Mouse (Mus musculus) layer of hippocampus, postnatal 14 days (tissue): Measurements from ENCODE around the gene Gpc6. TPM values are rescaled to one million over a fixed set of nuclear protein-coding genes. Genes with fewer than 3 reads are reported as not detected.

ENCODE experiments used
- DNase-seq, 2 experiments: peaks; one replicate each; pipeline ENCODE4 v3.0.0; 2021 to 2022; ENCODE audit warnings: low spot score in 2 of 2, mixed read lengths in 1 of 2
- microRNA-seq, 2 experiments: library from miRNA; unstranded; fragments of <30 nt; microRNA quantifications; one replicate each; pipeline ENCODE4 v1.2.0; 2021
- total RNA-seq, 2 experiments: library from RNA; stranded (reverse); gene quantifications; 2 replicates each; pipeline ENCODE4 v1.2.3; 2021

Gene Gpc6
- total RNA-seq, 2 experiments from 2014 or later = 13.6 to 14.7 TPM

DNA sequence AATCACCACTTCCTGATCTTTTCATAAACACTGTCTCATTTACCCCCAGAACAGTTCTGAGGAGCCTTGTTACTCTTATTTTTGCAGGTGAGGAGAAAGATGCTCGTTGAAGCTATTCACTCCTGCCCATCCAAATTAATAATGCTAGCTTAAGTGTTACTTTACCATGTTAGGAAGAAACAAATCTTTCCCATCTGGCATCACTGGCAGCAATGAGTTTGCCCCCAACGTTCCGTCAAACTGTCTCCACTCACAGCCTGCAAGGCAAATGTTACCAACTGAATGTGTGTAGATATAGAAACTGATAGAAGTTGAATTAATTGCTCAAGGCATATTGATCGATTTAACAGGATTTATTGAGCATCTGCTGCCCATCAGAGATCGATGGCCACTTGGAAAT, 1047.5 kb downstream of the Gpc6 start:
- peak in 1 of 2 experiments; percentile 55 for DNase-seq

DNA sequence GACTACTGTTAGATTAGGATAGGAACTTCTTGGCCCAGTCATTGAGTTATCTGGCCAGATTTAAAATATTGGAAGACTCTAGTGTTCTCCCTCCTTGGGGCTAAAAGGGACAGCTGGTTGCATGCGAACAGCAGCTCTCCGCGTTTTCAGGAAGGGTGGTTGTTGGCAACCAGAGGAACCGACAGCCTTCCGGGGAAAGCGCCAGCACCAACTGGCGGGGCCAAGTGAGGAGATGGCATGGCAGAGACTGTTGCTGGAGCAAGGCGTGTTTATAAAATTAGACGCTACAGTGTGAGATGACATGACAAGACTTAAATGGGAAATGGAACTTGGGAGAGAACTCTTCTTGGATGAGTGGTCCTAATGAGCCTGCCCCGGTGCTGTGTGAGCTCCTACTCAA, 1056.4 kb downstream of the Gpc6 start:
- peak; percentile 68 to 85 for DNase-seq

DNA sequence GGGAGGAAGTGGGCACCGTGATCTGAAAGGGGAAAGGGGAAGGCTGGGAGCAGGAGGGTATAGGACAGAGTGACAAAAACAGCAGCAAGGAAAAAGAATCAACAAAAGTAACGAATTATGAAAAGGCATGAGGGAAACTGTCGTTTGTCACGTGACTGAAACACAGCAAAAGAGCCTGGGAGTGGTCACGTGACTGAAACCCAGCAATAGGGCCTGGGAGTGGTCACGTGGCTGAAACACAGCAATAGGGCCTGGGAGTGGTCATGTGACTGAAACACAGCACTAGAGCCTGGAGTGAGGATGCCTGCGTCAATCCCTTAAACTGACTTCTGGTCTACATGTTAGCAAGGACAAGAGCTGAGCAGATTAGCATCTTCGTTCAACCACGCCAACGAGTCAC, 1063.3 kb downstream of the Gpc6 start:
- no peak for DNase-seq

DNA sequence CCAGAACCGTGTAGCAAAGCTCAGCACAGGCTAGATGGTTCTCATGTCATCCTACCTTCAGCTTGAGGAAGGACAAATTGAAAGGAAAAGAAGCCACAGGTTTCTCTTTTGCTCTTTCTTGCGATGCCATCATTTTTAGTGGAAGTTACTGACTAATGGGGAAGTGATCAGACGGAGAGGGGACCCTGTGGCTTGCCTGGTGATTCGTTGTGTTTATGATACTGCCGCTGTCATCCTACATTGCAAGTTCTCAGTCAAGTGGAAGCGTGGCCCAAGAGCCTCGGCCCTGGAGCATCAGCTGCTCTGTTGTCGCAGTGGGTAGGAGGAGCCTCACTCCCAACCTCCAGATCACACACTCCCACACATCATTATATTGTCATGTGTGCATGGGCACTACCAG, 1065.1 kb downstream of the Gpc6 start:
- DNase-seq = no peak

DNA sequence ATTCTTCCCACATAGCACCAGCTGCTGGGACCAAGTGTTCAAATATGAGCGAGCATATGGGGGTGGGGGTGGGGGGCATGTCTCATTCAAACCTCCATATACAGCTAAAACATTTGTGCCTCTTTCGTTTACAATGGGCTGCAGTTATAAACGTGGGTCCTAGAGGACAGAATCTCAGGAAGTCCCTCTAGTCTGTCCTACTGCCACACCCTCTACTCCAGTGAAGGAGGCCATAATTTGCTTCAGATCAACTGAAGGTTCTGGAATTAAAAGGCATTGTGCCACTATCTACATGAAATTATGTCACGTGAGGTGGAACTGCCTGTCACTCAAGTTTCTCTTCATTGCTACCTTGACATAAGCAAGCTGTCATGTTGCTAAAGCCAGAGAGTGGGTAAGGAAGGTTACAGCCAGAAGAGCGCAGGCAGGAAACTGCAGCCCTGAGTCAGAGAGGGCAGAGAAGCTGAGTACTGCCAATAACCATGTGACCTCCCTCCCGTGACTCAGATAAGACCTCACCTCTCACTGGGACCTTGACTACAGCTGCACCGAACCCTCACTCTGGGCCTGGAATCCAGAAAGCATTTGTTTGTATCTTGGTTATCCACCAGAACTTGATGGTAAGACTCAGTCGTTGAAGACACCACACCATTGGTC, 1067.6 kb downstream of the Gpc6 start:
- no peak for DNase-seq

DNA sequence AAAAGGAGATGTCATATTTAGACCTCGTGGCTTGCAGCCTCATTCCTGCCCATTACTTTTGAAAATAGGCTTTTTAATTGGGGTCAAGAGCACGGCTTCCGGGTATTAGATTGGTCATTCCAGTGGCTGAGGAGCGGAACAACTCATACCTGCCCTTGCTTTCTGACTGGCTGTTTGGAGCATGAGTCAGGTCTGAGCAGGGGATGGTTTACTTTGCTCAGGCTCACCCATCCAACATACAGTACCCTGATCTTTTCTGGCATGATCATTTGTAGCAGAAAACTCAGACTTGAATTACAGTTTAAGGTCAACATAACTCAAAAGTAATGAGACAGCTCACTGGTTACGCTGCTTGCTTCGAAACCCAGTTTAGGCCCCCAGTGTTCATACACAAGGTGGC, 1068.7 kb downstream of the Gpc6 start:
- DNase-seq = no peak

DNA sequence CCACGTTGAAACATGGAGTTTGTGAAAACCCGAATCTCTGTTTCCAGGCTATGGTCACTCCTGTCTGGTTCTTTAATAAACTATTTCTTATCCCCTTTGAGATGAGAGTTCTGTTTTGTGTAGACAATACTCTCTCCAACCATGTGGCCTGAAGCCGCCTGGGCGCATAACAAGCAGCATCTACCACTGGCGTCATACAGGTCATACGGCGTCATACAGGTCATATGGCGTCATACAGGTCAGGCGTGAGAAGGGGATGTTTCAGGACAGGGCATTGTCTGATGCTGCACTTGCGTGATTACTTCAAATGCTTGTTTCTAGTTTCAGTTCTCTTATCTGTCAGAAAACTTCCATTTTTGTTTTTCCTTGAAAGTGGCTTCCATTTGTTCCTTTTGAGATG, 1079.3 kb downstream of the Gpc6 start:
- no peak for DNase-seq

DNA sequence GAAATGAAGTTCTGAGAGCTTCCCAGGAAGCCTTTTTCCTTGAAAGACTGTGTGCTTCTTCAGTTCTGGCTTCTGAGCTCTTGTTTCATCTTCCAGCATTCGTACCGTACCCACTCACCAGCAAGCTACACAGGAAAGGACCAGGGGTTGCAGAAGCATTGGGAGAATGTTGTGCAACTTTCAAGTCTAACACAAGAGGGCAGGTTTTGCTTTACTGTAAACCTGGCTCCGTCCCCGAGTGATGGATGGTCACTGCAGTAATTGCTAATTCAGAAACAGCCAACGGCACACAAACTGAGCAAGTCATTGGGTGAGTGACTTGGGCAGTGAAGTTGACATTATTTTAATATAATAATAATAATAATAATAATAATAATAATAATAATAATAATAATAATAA, 1080.6 kb downstream of the Gpc6 start:
- peak; percentile 35 to 73 for DNase-seq

DNA sequence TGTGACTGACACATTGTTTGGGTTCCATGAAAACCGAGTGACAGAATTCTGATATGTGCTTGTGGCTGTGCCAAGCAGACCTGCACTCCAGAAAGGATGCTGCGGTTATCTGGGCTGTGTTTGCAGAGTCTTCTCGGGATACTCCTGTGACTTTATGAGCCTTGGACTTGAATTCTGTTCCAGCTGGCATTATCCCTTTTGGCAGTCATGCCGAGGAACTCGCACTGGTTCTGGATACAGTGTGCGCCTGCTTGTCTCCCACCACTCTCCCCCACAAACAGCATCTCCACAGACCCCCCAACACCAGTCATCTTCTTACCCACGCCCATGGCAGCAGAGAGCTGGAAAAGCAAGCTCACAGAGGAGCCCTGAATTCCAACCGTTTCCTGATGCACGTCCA, 1084.4 kb downstream of the Gpc6 start:
- no peak for DNase-seq

DNA sequence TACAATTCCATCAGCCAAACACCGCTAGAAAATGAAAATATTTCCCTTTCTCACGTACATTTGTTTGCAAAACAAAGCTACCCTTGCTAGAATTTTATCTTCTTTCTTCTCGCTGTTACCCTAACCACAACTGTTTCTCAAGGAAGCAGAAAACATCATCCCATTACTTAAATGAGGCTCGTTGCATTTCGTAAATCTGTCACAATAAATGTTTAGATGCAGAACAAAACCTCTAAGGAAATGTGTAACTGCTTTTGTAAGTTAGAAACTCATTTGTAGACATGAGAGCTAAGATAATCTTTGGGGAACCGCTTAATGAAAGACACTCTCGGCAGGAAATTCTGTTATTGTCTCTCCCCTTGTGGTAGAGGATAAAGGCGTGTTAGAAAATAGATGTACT, 1088.1 kb downstream of the Gpc6 start:
- DNase-seq = no peak

DNA sequence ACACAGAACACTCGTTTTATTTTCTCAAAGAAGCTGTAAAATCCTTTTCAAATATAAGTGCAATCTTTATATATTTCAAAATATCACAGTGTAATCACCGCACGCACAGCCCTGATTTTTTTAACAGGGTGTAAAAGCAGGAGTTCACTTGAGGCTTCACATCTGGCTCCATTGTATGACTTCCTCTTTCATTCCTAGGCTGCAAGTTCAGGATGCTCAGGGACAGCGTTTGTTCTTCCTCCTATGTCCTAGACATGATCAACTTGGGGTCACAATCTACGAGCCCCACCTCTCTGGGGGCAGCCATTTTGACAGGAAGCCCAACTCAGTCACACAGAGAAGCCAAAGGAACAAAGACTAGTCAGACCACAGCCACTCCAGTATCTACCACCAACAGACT, 1094.2 kb downstream of the Gpc6 start:
- DNase-seq = no peak

DNA sequence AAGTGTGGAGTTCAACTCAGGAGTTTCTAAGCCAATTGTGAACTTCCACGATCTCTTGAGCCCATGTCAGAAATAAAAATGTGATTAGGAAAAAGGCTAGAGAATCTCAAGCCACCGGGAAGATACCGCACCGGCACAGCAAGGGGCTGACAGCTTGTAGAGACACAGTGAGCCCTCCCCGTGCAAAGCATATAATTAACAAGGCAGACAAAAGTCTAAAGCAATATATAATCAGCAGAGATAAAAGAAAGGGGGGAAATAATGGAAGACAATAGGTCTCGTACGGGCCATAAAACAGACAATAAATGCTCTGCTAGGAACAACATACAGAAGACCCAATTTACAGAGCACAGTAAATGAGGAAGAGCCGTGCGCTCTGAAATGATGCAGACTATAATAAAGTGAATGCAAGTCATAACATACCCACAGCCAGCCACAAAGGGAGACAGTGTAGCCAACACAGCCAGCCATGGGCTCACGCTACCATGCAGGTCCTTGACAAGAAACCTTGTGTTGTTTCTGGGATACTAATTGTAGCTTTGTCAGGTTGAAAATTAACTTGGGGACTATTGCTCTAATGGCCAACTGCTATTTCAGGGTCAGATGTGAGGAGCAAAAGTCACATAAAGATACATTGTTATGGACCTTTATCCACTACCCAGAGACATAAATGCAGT, 1096.9 kb downstream of the Gpc6 start:
- DNase-seq = no peak

Small RNA genes within 50 kb of the gene (microRNA-seq; reads per million reads assigned to microRNA genes)
- gene Mir6239 = 0 reads per million in 2 experiments
